Comparison of ENCODE assay signal across 28 mouse cellular contexts in the genomic region with DNA sequence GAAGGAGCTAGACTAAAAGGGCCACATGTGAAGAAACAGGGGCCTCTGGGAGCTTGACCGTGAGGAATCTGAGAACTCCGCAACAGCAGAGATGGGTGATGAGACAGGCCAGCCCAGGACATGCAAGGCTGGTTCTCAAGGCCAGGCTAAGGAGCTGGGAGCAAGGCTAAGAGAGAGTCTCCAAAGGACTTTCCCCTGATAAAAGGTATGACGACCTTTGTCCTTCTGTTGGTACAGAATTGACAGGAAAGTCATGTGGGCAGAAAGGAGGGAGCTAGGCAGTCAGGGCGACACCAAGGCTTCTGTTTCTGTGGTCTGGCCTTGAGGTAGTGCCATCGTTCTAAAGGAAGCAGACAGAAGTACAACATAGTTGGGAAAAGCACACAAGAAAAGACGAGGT.
"Had no signal": no experiment of that assay in that cellular context is flagged by ENCODE, and none has a peak within 500 bp of the region (broad histone marks: within the 10 kb centered on the region; RNA-seq: fewer than 3 reads in every experiment).

No protein-coding gene starts in this region.

- H3K4me1 ChIP-seq: embryonic facial prominence, embryonic 10.5 days; embryonic facial prominence, embryonic 12.5 days; embryonic facial prominence, embryonic 13.5 days; embryonic facial prominence, embryonic 15.5 days; forebrain, embryonic 10.5 days; forebrain, embryonic 12.5 days; forebrain, embryonic 13.5 days; forebrain, embryonic 15.5 days had no signal

- H3K9ac ChIP-seq: embryonic facial prominence, embryonic 12.5 days; embryonic facial prominence, embryonic 13.5 days; embryonic facial prominence, embryonic 15.5 days; forebrain, embryonic 12.5 days; forebrain, embryonic 13.5 days; forebrain, embryonic 15.5 days; forebrain, postnatal 0 days had no signal

- H3K27me3 ChIP-seq: embryonic facial prominence, embryonic 12.5 days; embryonic facial prominence, embryonic 13.5 days; embryonic facial prominence, embryonic 15.5 days; forebrain, embryonic 12.5 days; forebrain, embryonic 13.5 days; forebrain, embryonic 15.5 days had no signal

- ATAC-seq: forebrain, embryonic 13.5 days; forebrain, embryonic 14.5 days; forebrain, embryonic 15.5 days; forebrain, embryonic 16.5 days; forebrain, postnatal 0 days had no signal

- H3K4me2 ChIP-seq: embryonic facial prominence, embryonic 12.5 days; embryonic facial prominence, embryonic 13.5 days; embryonic facial prominence, embryonic 15.5 days; forebrain, embryonic 12.5 days; forebrain, embryonic 13.5 days; forebrain, embryonic 15.5 days had no signal

- H3K9me3 ChIP-seq: embryonic facial prominence, embryonic 10.5 days; embryonic facial prominence, embryonic 12.5 days; embryonic facial prominence, embryonic 13.5 days; embryonic facial prominence, embryonic 15.5 days; forebrain, embryonic 10.5 days; forebrain, embryonic 12.5 days; forebrain, embryonic 13.5 days; forebrain, embryonic 15.5 days had no signal

- DNase-seq: cerebellum, adult 18-20 months; cerebellum, adult 2 months; cerebellum, adult 8-10 months; cerebellum, adult 9-10 months; cerebellum, adult 9-11 months; cerebellum, postnatal 10 days; cerebellum, postnatal 14 days; cerebellum, postnatal 25 days; cerebellum, postnatal 36 days; embryo, embryonic 11 days; forebrain, postnatal 0 days; gastrocnemius, adult 2 months; gastrocnemius, postnatal 10 days; gastrocnemius, postnatal 14 days; gastrocnemius, postnatal 25 days; gastrocnemius, postnatal 36 days; heart, adult 11 months had no signal

- H3K4me3 ChIP-seq: embryonic facial prominence, embryonic 10.5 days; embryonic facial prominence, embryonic 12.5 days; embryonic facial prominence, embryonic 13.5 days; embryonic facial prominence, embryonic 15.5 days; erythroblast, embryonic 14.5 days; forebrain, embryonic 10.5 days; forebrain, embryonic 12.5 days; forebrain, embryonic 13.5 days; forebrain, embryonic 15.5 days; gastrocnemius, adult 2 months had no signal

- H3K36me3 ChIP-seq: forebrain, embryonic 10.5 days; forebrain, embryonic 12.5 days had no signal

- H3K27ac ChIP-seq: embryonic facial prominence, embryonic 10.5 days; embryonic facial prominence, embryonic 12.5 days; embryonic facial prominence, embryonic 13.5 days; embryonic facial prominence, embryonic 15.5 days; forebrain, embryonic 10.5 days; forebrain, embryonic 12.5 days; forebrain, embryonic 13.5 days; forebrain, embryonic 15.5 days; gastrocnemius, adult 2 months had no signal
